Mouse (Mus musculus) liver, adult 2 months (tissue): ENCODE data around the gene Tmem217.

ENCODE experiments used
- CTCF ChIP-seq: fragments of 200-500 bp; IDR thresholded peaks from 2 replicates; pipeline ENCODE4 v1.5.1; 2011; ENCODE audit warnings: low read depth, low read length, control low read depth
- POLR2A ChIP-seq: fragments of 200-500 bp; IDR thresholded peaks from 2 replicates; pipeline ENCODE4 v1.6.1; 2011; ENCODE audit warnings: low read length, control low read depth; ENCODE audit not compliant: insufficient read depth; ENCODE audit errors: extremely low read depth

- no peak for TF ChIP-seq POLR2A
- no peak for TF ChIP-seq CTCF
These were observed 62.9 kb downstream of the Tmem217 start for GRCm38 (mm10) chr17:29488978-29489970.
